19 mouse cellular contexts compared by ENCODE assay signal in the genomic region with DNA sequence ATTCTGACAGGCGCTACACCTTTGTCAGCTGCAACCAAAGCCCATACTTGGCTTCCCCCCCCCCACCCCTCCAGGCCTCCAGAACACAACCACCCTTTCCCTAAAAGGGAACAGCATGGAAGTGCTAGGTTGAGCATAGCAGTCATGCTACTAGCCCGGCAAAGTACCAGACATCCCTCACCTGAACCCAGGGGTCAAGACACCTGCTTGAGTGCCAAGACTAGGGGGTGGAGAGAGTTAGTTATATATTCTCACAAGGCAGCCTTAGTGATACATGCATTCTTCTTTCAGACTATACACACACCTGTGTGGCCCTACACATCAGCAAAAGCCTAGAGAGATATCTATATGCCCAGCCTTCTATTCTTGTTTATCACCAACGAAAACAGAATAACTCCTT. TPM values are rescaled to one million over a fixed set of nuclear protein-coding genes. Genes with fewer than 3 reads are reported as not detected.
DNase-seq lines count a peak whose midpoint lies in the region; ATAC-seq and TF ChIP-seq lines count a peak whose summit lies in the region.
"Had no signal": no experiment of that assay in that cellular context is flagged by ENCODE, and none has a peak within 500 bp of the region (broad histone marks: within the 10 kb centered on the region; RNA-seq: fewer than 3 reads in every experiment).

No protein-coding gene starts in this region.

- no peak for DNase-seq in hindbrain, embryonic 11.5 days (ENCODE audit: low spot score)
- DNase-seq in hindbrain, postnatal 0 days (ENCODE audit: low spot score): no peak
- peak; percentile 56 for DNase-seq in kidney, adult 2 months
- DNase-seq in cerebellum, postnatal 10 days: no peak
- DNase-seq in left cerebral cortex, postnatal 14 days (ENCODE audit: low spot score in 2 of 2): no peak
- DNase-seq: cerebellum, adult 9-11 months; gastrocnemius, postnatal 10 days; heart, postnatal 36 days; layer of hippocampus, postnatal 36 days; midbrain, embryonic 14.5 days; thymus, postnatal 36 days had no signal

- TF ChIP-seq CTCF in hindbrain, postnatal 0 days (IDR thresholded peaks at IDR 0.05; ENCODE audit: low read depth): no peak
- no peak for TF ChIP-seq CTCF in embryonic fibroblast, embryonic 13.5 days (IDR thresholded peaks at IDR 0.05; ENCODE audit: borderline replicate concordance, insufficient read depth, low read length)
- TF ChIP-seq CTCF in kidney, adult 2 months (conservative IDR thresholded peaks at IDR 0.05; ENCODE audit: insufficient read depth, insufficient read length, low read depth, low read length): no peak

- H3K4me1 ChIP-seq in hindbrain, embryonic 11.5 days (replicated peaks; ENCODE audit: control insufficient read depth, insufficient read depth, low read length): peaks cover 2% of the 10 kb centered on the region; the same call in 1 of the 2 replicates
- H3K4me1 ChIP-seq in hindbrain, postnatal 0 days (ENCODE audit: insufficient read depth, low read length): 0 out of 2 replicates have a peak, but pooled peaks cover 4% of the 10 kb centered on the region
- H3K4me1 ChIP-seq in embryonic fibroblast, embryonic 13.5 days (ENCODE audit: control insufficient read depth, insufficient read depth, low read length): peaks cover 11% of the 10 kb centered on the region
- peaks cover 41% of the 10 kb centered on the region for H3K4me1 ChIP-seq in kidney, adult 2 months (ENCODE audit: control insufficient read depth, insufficient read depth, low read length)
- peaks cover 99% of the 10 kb centered on the region for H3K4me1 ChIP-seq in neural tube, embryonic 12.5 days
- H3K4me1 ChIP-seq: forebrain, embryonic 15.5 days had no signal

- ATAC-seq in hindbrain, embryonic 11.5 days (ENCODE audit: low FRiP score): no peak
- no peak for ATAC-seq in hindbrain, postnatal 0 days
- ATAC-seq in neural tube, embryonic 12.5 days (ENCODE audit: low FRiP score, low read depth): no peak
- ATAC-seq in monocyte, adult 5-6 weeks (replicated peaks; ENCODE audit: insufficient number of reproducible peaks, low FRiP score, low TSS enrichment, poor library complexity, severe bottlenecking): no peak
- ATAC-seq: forebrain, embryonic 15.5 days had no signal

- WGBS in hindbrain, embryonic 11.5 days: 15% methylated on average over 3 of the region's 3 CpGs
- WGBS in hindbrain, postnatal 0 days: 15% methylated on average over 3 of the region's 3 CpGs
- WGBS in kidney, adult 2 months: 31% methylated on average over 3 of the region's 3 CpGs
- WGBS in neural tube, embryonic 12.5 days: 11% methylated on average over 3 of the region's 3 CpGs

- peak overlapping the region; percentile 32 for H3K4me2 ChIP-seq in hindbrain, embryonic 11.5 days (replicated peaks; ENCODE audit: low read depth, low read length)
- no peak overlapping the region for H3K4me2 ChIP-seq in hindbrain, postnatal 0 days (ENCODE audit: low read depth, low read length)
- peak overlapping the region; percentile 99 for H3K4me2 ChIP-seq in neural tube, embryonic 12.5 days (replicated peaks)
- H3K4me2 ChIP-seq: forebrain, embryonic 15.5 days; liver, embryonic 15.5 days had no signal

- intact Hi-C loops in left cerebral cortex, postnatal 14 days (cut with DNase I): no loop called here

- H3K9ac ChIP-seq in hindbrain, embryonic 11.5 days (ENCODE audit: low read depth, low read length): no peak overlapping the region
- H3K9ac ChIP-seq in hindbrain, postnatal 0 days (replicated peaks; ENCODE audit: low read length): no peak overlapping the region
- peak overlapping the region; percentile 39 for H3K9ac ChIP-seq in neural tube, embryonic 12.5 days
- H3K9ac ChIP-seq: forebrain, embryonic 15.5 days; limb, embryonic 13.5 days; liver, embryonic 15.5 days had no signal

- peak overlapping the region; percentile 84; the same call in 1 of the 2 replicates for H3K27ac ChIP-seq in hindbrain, embryonic 11.5 days (ENCODE audit: low read depth, low read length)
- no peak overlapping the region; the same call in 1 of the 2 replicates for H3K27ac ChIP-seq in hindbrain, postnatal 0 days
- H3K27ac ChIP-seq in embryonic fibroblast, embryonic 13.5 days (ENCODE audit: insufficient read depth, low read length): peak overlapping the region; percentile 69
- no peak overlapping the region for H3K27ac ChIP-seq in kidney, adult 2 months (ENCODE audit: insufficient read depth, low read depth, low read length)
- peak overlapping the region; percentile 77 for H3K27ac ChIP-seq in neural tube, embryonic 12.5 days
- H3K27ac ChIP-seq: forebrain, embryonic 15.5 days; heart, embryonic 10.5 days; limb, embryonic 13.5 days; liver, embryonic 15.5 days had no signal

- no peaks in the 10 kb centered on the region for H3K9me3 ChIP-seq in hindbrain, embryonic 11.5 days (ENCODE audit: control insufficient read depth, low read length)
- H3K9me3 ChIP-seq in hindbrain, postnatal 0 days (ENCODE audit: low read length): no peaks in the 10 kb centered on the region
- no peaks in the 10 kb centered on the region for H3K9me3 ChIP-seq in neural tube, embryonic 12.5 days
- H3K9me3 ChIP-seq: forebrain, embryonic 15.5 days; heart, embryonic 10.5 days; limb, embryonic 13.5 days; liver, embryonic 15.5 days had no signal

- no peaks in the 10 kb centered on the region for H3K36me3 ChIP-seq in hindbrain, embryonic 11.5 days (ENCODE audit: control insufficient read depth, insufficient read depth, low read length)
- no peaks in the 10 kb centered on the region for H3K36me3 ChIP-seq in hindbrain, postnatal 0 days (ENCODE audit: insufficient read depth, low read length)
- H3K36me3 ChIP-seq in kidney, adult 2 months (ENCODE audit: control insufficient read depth, insufficient read depth, low read length): no peaks in the 10 kb centered on the region
- peaks cover 27% of the 10 kb centered on the region for H3K36me3 ChIP-seq in neural tube, embryonic 12.5 days
- H3K36me3 ChIP-seq: forebrain, embryonic 15.5 days; heart, embryonic 10.5 days; limb, embryonic 13.5 days; liver, embryonic 15.5 days had no signal

- TF ChIP-seq POLR2A in embryonic fibroblast, embryonic 13.5 days (IDR thresholded peaks at IDR 0.05; ENCODE audit: low read depth, low read length): no peak
- TF ChIP-seq POLR2A in kidney, adult 2 months (IDR thresholded peaks at IDR 0.05; ENCODE audit: low read depth, low read length): no peak

- H3K27me3 ChIP-seq in hindbrain, embryonic 11.5 days (ENCODE audit: control insufficient read depth, insufficient read depth, low read length): peaks cover 85% of the 10 kb centered on the region
- peaks cover 93% of the 10 kb centered on the region for H3K27me3 ChIP-seq in hindbrain, postnatal 0 days (ENCODE audit: insufficient read depth, low read length)
- H3K27me3 ChIP-seq in kidney, adult 2 months (replicated peaks; ENCODE audit: control insufficient read depth, insufficient read depth, low read length): no peaks in the 10 kb centered on the region
- H3K27me3 ChIP-seq in neural tube, embryonic 12.5 days (replicated peaks): no peaks in the 10 kb centered on the region
- H3K27me3 ChIP-seq: CH12.LX had no signal

- H3K4me3 ChIP-seq in hindbrain, embryonic 11.5 days (ENCODE audit: low read depth, low read length): no peak overlapping the region; the same call in 1 of the 2 replicates
- H3K4me3 ChIP-seq in hindbrain, postnatal 0 days (ENCODE audit: low read length): no peak overlapping the region
- H3K4me3 ChIP-seq in embryonic fibroblast, embryonic 13.5 days (ENCODE audit: insufficient read depth, low read length): no peak overlapping the region
- no peak overlapping the region for H3K4me3 ChIP-seq in kidney, adult 2 months (ENCODE audit: insufficient read depth, low read depth, low read length)
- H3K4me3 ChIP-seq in neural tube, embryonic 12.5 days: peak overlapping the region; percentile 13; the same call in 1 of the 2 replicates
- H3K4me3 ChIP-seq: forebrain, embryonic 15.5 days; limb, embryonic 13.5 days; liver, embryonic 15.5 days had no signal

RNA-seq across cellular contexts. Expression of a gene that starts 5.7 kb away (rescaled TPM):
- 11.9 and 12.8 TPM in 2 replicates for polyA plus RNA-seq in hindbrain, embryonic 11.5 days (2014; fragmentation: Nextera tagmentation; extraction: Ambion mirVana)
- total RNA-seq in hindbrain, postnatal 0 days (2014; rRNA removed): 4.8 and 7.3 TPM in 2 replicates
- polyA plus RNA-seq in hindbrain, postnatal 0 days (2015; fragmentation: Nextera tagmentation; extraction: Ambion mirVana): 10.5 and 12.0 TPM in 2 replicates
- polyA plus RNA-seq in embryonic fibroblast, embryonic 13.5 days (2011; ENCODE audit: insufficient read length, low read depth, missing spikeins): 3.0 and 4.2 TPM in 2 replicates
- 2.8 TPM in 2 replicates for polyA plus RNA-seq in kidney, adult 2 months (2012; rRNA removed)
- 7.1 and 9.7 TPM in 2 replicates for polyA plus RNA-seq in neural tube, embryonic 12.5 days (2016; fragmentation: Nextera tagmentation; extraction: Ambion mirVana)
- total RNA-seq in left cerebral cortex, postnatal 14 days (2021): not detected
- total RNA-seq in monocyte, adult 5-6 weeks (2017): not detected in 3 replicates
- total RNA-seq: CH12.LX; layer of hippocampus, postnatal 36 days had no signal
- polyA plus RNA-seq: forebrain, embryonic 15.5 days; midbrain, embryonic 14.5 days had no signal

RNA-seq across cellular contexts. Expression of a gene that starts 8.5 kb away (rescaled TPM):
- 4.9 and 5.4 TPM in 2 replicates for polyA plus RNA-seq in hindbrain, embryonic 11.5 days (2014; fragmentation: Nextera tagmentation; extraction: Ambion mirVana)
- 1.1 and 1.2 TPM in 2 replicates for total RNA-seq in hindbrain, postnatal 0 days (2014; rRNA removed)
- 1.3 and 1.5 TPM in 2 replicates for polyA plus RNA-seq in hindbrain, postnatal 0 days (2015; fragmentation: Nextera tagmentation; extraction: Ambion mirVana)
- polyA plus RNA-seq in embryonic fibroblast, embryonic 13.5 days (2011; ENCODE audit: insufficient read length, low read depth, missing spikeins): 0.23 TPM in 1 of 2 replicates, not detected in the other
- 0.19 and 0.22 TPM in 2 replicates for polyA plus RNA-seq in kidney, adult 2 months (2012; rRNA removed)
- 6.4 and 7.0 TPM in 2 replicates for polyA plus RNA-seq in neural tube, embryonic 12.5 days (2016; fragmentation: Nextera tagmentation; extraction: Ambion mirVana)
- total RNA-seq in left cerebral cortex, postnatal 14 days (2021): not detected
- not detected in 3 replicates for total RNA-seq in monocyte, adult 5-6 weeks (2017)
- total RNA-seq: CH12.LX; layer of hippocampus, postnatal 36 days had no signal
- polyA plus RNA-seq: forebrain, embryonic 15.5 days; midbrain, embryonic 14.5 days had no signal

RNA-seq across cellular contexts. Expression of a gene that starts 18.6 kb away (rescaled TPM):
- polyA plus RNA-seq in hindbrain, embryonic 11.5 days (2014; fragmentation: Nextera tagmentation; extraction: Ambion mirVana): 23.8 and 39.3 TPM in 2 replicates
- 99.2 and 108 TPM in 2 replicates for total RNA-seq in hindbrain, postnatal 0 days (2014; rRNA removed)
- polyA plus RNA-seq in hindbrain, postnatal 0 days (2015; fragmentation: Nextera tagmentation; extraction: Ambion mirVana): 81.7 and 89.4 TPM in 2 replicates
- 11.9 and 18.6 TPM in 2 replicates for polyA plus RNA-seq in embryonic fibroblast, embryonic 13.5 days (2011; ENCODE audit: insufficient read length, low read depth, missing spikeins)
- 6.9 and 8.1 TPM in 2 replicates for polyA plus RNA-seq in kidney, adult 2 months (2012; rRNA removed)
- polyA plus RNA-seq in neural tube, embryonic 12.5 days (2016; fragmentation: Nextera tagmentation; extraction: Ambion mirVana): 72.6 and 76.1 TPM in 2 replicates
- total RNA-seq in left cerebral cortex, postnatal 14 days (2021): not detected
- total RNA-seq in monocyte, adult 5-6 weeks (2017): 0.39 TPM in 1 of 3 replicates, not detected in the others
- total RNA-seq: layer of hippocampus, postnatal 36 days had no signal
- polyA plus RNA-seq: forebrain, embryonic 15.5 days; midbrain, embryonic 14.5 days had no signal

RNA-seq across cellular contexts. Expression of a gene that starts 21.2 kb away (rescaled TPM):
- 63.7 and 68.1 TPM in 2 replicates for polyA plus RNA-seq in hindbrain, embryonic 11.5 days (2014; fragmentation: Nextera tagmentation; extraction: Ambion mirVana)
- 20.3 and 24.3 TPM in 2 replicates for total RNA-seq in hindbrain, postnatal 0 days (2014; rRNA removed)
- polyA plus RNA-seq in hindbrain, postnatal 0 days (2015; fragmentation: Nextera tagmentation; extraction: Ambion mirVana): 16.3 and 16.5 TPM in 2 replicates
- 4.3 and 4.8 TPM in 2 replicates for polyA plus RNA-seq in embryonic fibroblast, embryonic 13.5 days (2011; ENCODE audit: insufficient read length, low read depth, missing spikeins)
- 1.3 and 1.6 TPM in 2 replicates for polyA plus RNA-seq in kidney, adult 2 months (2012; rRNA removed)
- 25.6 and 34.2 TPM in 2 replicates for polyA plus RNA-seq in neural tube, embryonic 12.5 days (2016; fragmentation: Nextera tagmentation; extraction: Ambion mirVana)
- not detected for total RNA-seq in left cerebral cortex, postnatal 14 days (2021)
- not detected in 3 replicates for total RNA-seq in monocyte, adult 5-6 weeks (2017)
- total RNA-seq: CH12.LX; layer of hippocampus, postnatal 36 days had no signal
- polyA plus RNA-seq: forebrain, embryonic 15.5 days had no signal

RNA-seq across cellular contexts. Expression of a gene that starts 22.7 kb away (rescaled TPM):
- 2.1 and 11.6 TPM in 2 replicates for polyA plus RNA-seq in hindbrain, embryonic 11.5 days (2014; fragmentation: Nextera tagmentation; extraction: Ambion mirVana)
- 12.3 and 25.8 TPM in 2 replicates for total RNA-seq in hindbrain, postnatal 0 days (2014; rRNA removed)
- 6.0 and 7.7 TPM in 2 replicates for polyA plus RNA-seq in hindbrain, postnatal 0 days (2015; fragmentation: Nextera tagmentation; extraction: Ambion mirVana)
- 2.8 and 4.2 TPM in 2 replicates for polyA plus RNA-seq in embryonic fibroblast, embryonic 13.5 days (2011; ENCODE audit: insufficient read length, low read depth, missing spikeins)
- 2.4 and 3.4 TPM in 2 replicates for polyA plus RNA-seq in kidney, adult 2 months (2012; rRNA removed)
- polyA plus RNA-seq in neural tube, embryonic 12.5 days (2016; fragmentation: Nextera tagmentation; extraction: Ambion mirVana): 34.7 and 34.9 TPM in 2 replicates
- not detected for total RNA-seq in left cerebral cortex, postnatal 14 days (2021)
- not detected in 3 replicates for total RNA-seq in monocyte, adult 5-6 weeks (2017)
- total RNA-seq: heart, postnatal 36 days; layer of hippocampus, postnatal 36 days had no signal
- polyA plus RNA-seq: forebrain, embryonic 15.5 days; liver, embryonic 15.5 days; midbrain, embryonic 14.5 days had no signal

Comparison
In these comparisons a context has a peak if more than half of its experiments do, and no peak if none do; other contexts are left out.
1. H3K27ac ChIP-seq: peak in hindbrain, embryonic 11.5 days (single experiment), embryonic fibroblast, embryonic 13.5 days (single experiment) and neural tube, embryonic 12.5 days (single experiment); none in hindbrain, postnatal 0 days (single experiment) and kidney, adult 2 months (single experiment).